Mouse (Mus musculus): ENCODE data around the gene Fto.

DNA sequence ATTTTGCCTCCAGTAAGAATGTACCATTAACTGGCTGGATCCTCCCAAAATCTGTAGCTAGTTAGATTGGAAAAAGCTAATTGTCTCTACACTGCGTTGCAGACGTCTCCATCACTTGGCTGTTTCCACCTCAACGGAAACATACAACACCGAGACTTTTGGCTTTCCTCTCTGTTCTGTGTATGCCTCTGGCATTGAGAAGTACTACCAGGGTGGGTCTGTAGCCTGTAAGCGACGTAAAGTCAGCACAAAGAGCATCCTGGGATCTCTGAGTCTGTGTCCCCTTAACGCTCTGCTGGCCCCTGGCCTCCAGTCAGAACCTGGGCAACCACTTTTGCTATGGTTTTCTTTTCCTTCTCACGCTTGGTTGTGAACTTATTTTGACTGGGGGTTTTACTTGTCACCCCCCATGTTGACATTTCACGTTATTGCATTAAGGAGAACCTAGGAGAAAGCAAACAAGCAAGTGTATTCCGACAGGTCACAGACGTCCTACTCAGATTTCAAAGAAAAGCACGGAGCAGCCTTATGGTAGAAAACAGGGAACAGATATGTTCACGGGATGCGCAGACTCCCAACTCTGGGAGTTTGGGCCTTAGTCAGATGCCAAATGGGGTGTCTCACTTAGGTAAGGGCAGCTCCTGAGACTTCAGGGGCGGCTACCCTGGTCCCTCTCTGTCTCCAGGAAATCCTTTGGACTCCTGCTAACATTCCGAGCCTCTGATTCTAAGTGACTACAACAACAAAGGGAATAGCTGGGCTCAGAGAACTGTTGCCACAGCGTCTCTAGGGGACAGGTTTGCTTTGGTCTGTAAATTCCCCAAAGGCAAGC, 263.0 kb downstream of the Fto start:
- TF ChIP-seq CTCF (IDR thresholded peaks at IDR 0.05; ENCODE audit: low read depth) (no peak), EP300 (IDR thresholded peaks at IDR 0.05; ENCODE audit: low read depth) (no peak)
